In genomic region chr2:124467429-124467828, GRCm38 (mm10) we compare ENCODE assay signal across 22 mouse cellular contexts.
DNase-seq lines count a peak whose midpoint lies in the region; ATAC-seq and TF ChIP-seq lines count a peak whose summit lies in the region.
"Had no signal": no experiment of that assay in that cellular context is flagged by ENCODE, and none has a peak within 500 bp of the region (broad histone marks: within the 10 kb centered on the region; RNA-seq: fewer than 3 reads in every experiment).

No protein-coding gene starts in this region.

- no peak for TF ChIP-seq EP300 in stomach, postnatal 0 days (optimal IDR thresholded peaks at IDR 0.05)

- no peak overlapping the region for H3K4me3 ChIP-seq in intestine, embryonic 14.5 days (ENCODE audit: low read depth, low read length)
- H3K4me3 ChIP-seq in intestine, postnatal 0 days (ENCODE audit: low read depth, low read length), result no peak overlapping the region
- no peak overlapping the region for H3K4me3 ChIP-seq in stomach, embryonic 14.5 days (ENCODE audit: low read depth, low read length)
- no peak overlapping the region for H3K4me3 ChIP-seq in stomach, postnatal 0 days (ENCODE audit: low read depth, low read length)
- H3K4me3 ChIP-seq in stomach, embryonic 16.5 days (replicated peaks; ENCODE audit: low read length), result no peak overlapping the region
- H3K4me3 ChIP-seq: embryonic facial prominence, embryonic 15.5 days; forebrain, embryonic 10.5 days; midbrain, embryonic 13.5 days; myocyte; neural tube, embryonic 15.5 days had no signal

- H3K27ac ChIP-seq in intestine, embryonic 14.5 days (ENCODE audit: low read depth), result peak overlapping the region; percentile 66
- H3K27ac ChIP-seq in intestine, postnatal 0 days (ENCODE audit: low read depth, low read length), result no peak overlapping the region
- H3K27ac ChIP-seq in stomach, embryonic 14.5 days (ENCODE audit: low read length), result peak overlapping the region; percentile 74
- no peak overlapping the region for H3K27ac ChIP-seq in stomach, postnatal 0 days (replicated peaks)
- peak overlapping the region; percentile 44 for H3K27ac ChIP-seq in stomach, embryonic 16.5 days (ENCODE audit: low read length)
- H3K27ac ChIP-seq: embryonic facial prominence, embryonic 15.5 days; forebrain, embryonic 10.5 days; midbrain, embryonic 13.5 days; neural tube, embryonic 15.5 days had no signal

- H3K9me3 ChIP-seq in intestine, embryonic 14.5 days (ENCODE audit: control insufficient read depth, low read length), result no peaks in the 10 kb centered on the region
- H3K9me3 ChIP-seq in intestine, postnatal 0 days (ENCODE audit: control insufficient read depth), result no peaks in the 10 kb centered on the region
- H3K9me3 ChIP-seq in stomach, embryonic 14.5 days (ENCODE audit: control insufficient read depth, low read depth, low read length), result no peaks in the 10 kb centered on the region
- no peaks in the 10 kb centered on the region for H3K9me3 ChIP-seq in stomach, postnatal 0 days (ENCODE audit: control insufficient read depth, low read length)
- no peaks in the 10 kb centered on the region for H3K9me3 ChIP-seq in stomach, embryonic 16.5 days (replicated peaks; ENCODE audit: control insufficient read depth, low read length)
- H3K9me3 ChIP-seq: embryonic facial prominence, embryonic 15.5 days; forebrain, embryonic 10.5 days; midbrain, embryonic 13.5 days; neural tube, embryonic 15.5 days had no signal

- no peak for TF ChIP-seq CTCF in intestine, postnatal 0 days (IDR thresholded peaks at IDR 0.05; ENCODE audit: low read depth)
- TF ChIP-seq CTCF in stomach, postnatal 0 days (IDR thresholded peaks at IDR 0.05; ENCODE audit: low read depth), result no peak

- no peaks in the 10 kb centered on the region for H3K36me3 ChIP-seq in intestine, embryonic 14.5 days (ENCODE audit: control insufficient read depth, insufficient read depth, low read length)
- H3K36me3 ChIP-seq in intestine, postnatal 0 days (ENCODE audit: control insufficient read depth, insufficient read depth), result no peaks in the 10 kb centered on the region
- no peaks in the 10 kb centered on the region for H3K36me3 ChIP-seq in stomach, embryonic 14.5 days (ENCODE audit: control insufficient read depth, insufficient read depth, low read length)
- H3K36me3 ChIP-seq in stomach, postnatal 0 days (ENCODE audit: control insufficient read depth, insufficient read depth, low read length), result no peaks in the 10 kb centered on the region
- H3K36me3 ChIP-seq in stomach, embryonic 16.5 days (ENCODE audit: control insufficient read depth, insufficient read depth, low read length), result no peaks in the 10 kb centered on the region
- H3K36me3 ChIP-seq: embryonic facial prominence, embryonic 15.5 days; forebrain, embryonic 10.5 days; midbrain, embryonic 13.5 days; neural tube, embryonic 15.5 days had no signal

- peak; percentile 44; the same call in 1 of the 2 replicates for ATAC-seq in intestine, embryonic 14.5 days (replicated peaks; ENCODE audit: low FRiP score, low TSS enrichment, low read depth)
- ATAC-seq in intestine, postnatal 0 days, result no peak
- peak; percentile 64; the same call in 1 of the 2 replicates for ATAC-seq in stomach, embryonic 14.5 days (ENCODE audit: insufficient number of reproducible peaks, insufficient read depth, low FRiP score, low read depth)
- ATAC-seq in stomach, postnatal 0 days (ENCODE audit: low FRiP score, low TSS enrichment), result no peak
- no peak for ATAC-seq in stomach, embryonic 16.5 days (ENCODE audit: insufficient read depth, low FRiP score)
- ATAC-seq: inflammation-experienced regulatory T-cells, adult 6 months; liver, postnatal 0 days; midbrain, embryonic 13.5 days had no signal

- no peaks in the 10 kb centered on the region for H3K27me3 ChIP-seq in intestine, embryonic 14.5 days (replicated peaks; ENCODE audit: control insufficient read depth, insufficient read depth, low read length)
- H3K27me3 ChIP-seq in intestine, postnatal 0 days (replicated peaks; ENCODE audit: control insufficient read depth, insufficient read depth, low read length), result no peaks in the 10 kb centered on the region
- H3K27me3 ChIP-seq in stomach, embryonic 14.5 days (ENCODE audit: control insufficient read depth, insufficient read depth, low read length), result no peaks in the 10 kb centered on the region
- no peaks in the 10 kb centered on the region for H3K27me3 ChIP-seq in stomach, postnatal 0 days (ENCODE audit: control insufficient read depth, insufficient read depth, low read length)
- no peaks in the 10 kb centered on the region for H3K27me3 ChIP-seq in stomach, embryonic 16.5 days (ENCODE audit: control insufficient read depth, insufficient read depth, low read length)
- H3K27me3 ChIP-seq: CH12.LX; embryonic facial prominence, embryonic 15.5 days; neural tube, embryonic 15.5 days had no signal

- DNase-seq in cerebellum, postnatal 14 days, result peak; percentile 28 to 49
- no peak for DNase-seq in cerebellum, postnatal 4 days (ENCODE audit: low spot score in 2 of 2)
- no peak for DNase-seq in intestine, embryonic 14.5 days (ENCODE audit: low spot score)
- no peak for DNase-seq in stomach, postnatal 0 days (ENCODE audit: low spot score)
- no peak for DNase-seq in frontal cortex, postnatal 10 days (ENCODE audit: low spot score in 2 of 2)
- DNase-seq: adrenal gland, postnatal 14 days; cerebellum, adult 2 months; embryo, embryonic 11 days; gastrocnemius, postnatal 10 days; liver; liver, postnatal 0 days; retina, postnatal 1 day had no signal

- H3K4me1 ChIP-seq in intestine, embryonic 14.5 days (replicated peaks; ENCODE audit: control insufficient read depth, insufficient read depth, low read length), result peaks cover 43% of the 10 kb centered on the region
- H3K4me1 ChIP-seq in intestine, postnatal 0 days (replicated peaks; ENCODE audit: control insufficient read depth, insufficient read depth, low read length), result no peaks in the 10 kb centered on the region; the same call in 1 of the 2 replicates
- peaks cover 14% of the 10 kb centered on the region for H3K4me1 ChIP-seq in stomach, embryonic 14.5 days (ENCODE audit: control insufficient read depth, insufficient read depth, low read length)
- no peaks in the 10 kb centered on the region; the same call in 1 of the 2 replicates for H3K4me1 ChIP-seq in stomach, postnatal 0 days (replicated peaks; ENCODE audit: control insufficient read depth, insufficient read depth)
- H3K4me1 ChIP-seq in stomach, embryonic 16.5 days (ENCODE audit: control insufficient read depth, insufficient read depth, low read length), result peaks cover 5% of the 10 kb centered on the region; the same call in 1 of the 2 replicates

- 21% methylated on average over 1 of the region's 1 CpGs for WGBS in intestine, embryonic 14.5 days
- WGBS in intestine, postnatal 0 days, result 62% methylated on average over 1 of the region's 1 CpGs
- WGBS in stomach, embryonic 14.5 days, result 45% methylated on average over 1 of the region's 1 CpGs
- WGBS in stomach, postnatal 0 days, result 50% methylated on average over 1 of the region's 1 CpGs
- WGBS in stomach, embryonic 16.5 days, result 33% methylated on average over 1 of the region's 1 CpGs

- no peak overlapping the region for H3K9ac ChIP-seq in intestine, embryonic 14.5 days (ENCODE audit: low read length)
- no peak overlapping the region for H3K9ac ChIP-seq in intestine, postnatal 0 days (ENCODE audit: low read depth, low read length)
- H3K9ac ChIP-seq in stomach, embryonic 14.5 days (replicated peaks; ENCODE audit: low read depth, low read length), result no peak overlapping the region
- H3K9ac ChIP-seq in stomach, postnatal 0 days (ENCODE audit: low read length), result no peak overlapping the region
- H3K9ac ChIP-seq in stomach, embryonic 16.5 days (ENCODE audit: low read length), result no peak overlapping the region
- H3K9ac ChIP-seq: embryonic facial prominence, embryonic 15.5 days; liver, postnatal 0 days; midbrain, embryonic 13.5 days; neural tube, embryonic 15.5 days had no signal

- peak overlapping the region; percentile 6; the same call in 1 of the 2 replicates for H3K4me2 ChIP-seq in intestine, embryonic 14.5 days (ENCODE audit: low read length)
- H3K4me2 ChIP-seq in intestine, postnatal 0 days (replicated peaks; ENCODE audit: low read depth), result no peak overlapping the region
- H3K4me2 ChIP-seq in stomach, embryonic 14.5 days (replicated peaks; ENCODE audit: low read depth, low read length), result no peak overlapping the region
- H3K4me2 ChIP-seq in stomach, postnatal 0 days (replicated peaks; ENCODE audit: low read depth), result no peak overlapping the region
- no peak overlapping the region for H3K4me2 ChIP-seq in stomach, embryonic 16.5 days (ENCODE audit: low read depth, low read length)
- H3K4me2 ChIP-seq: embryonic facial prominence, embryonic 15.5 days; midbrain, embryonic 13.5 days; neural tube, embryonic 15.5 days had no signal

Comparison
In these comparisons a context has a peak if more than half of its experiments do, and no peak if none do; other contexts are left out.
1. DNase-seq: peak in cerebellum, postnatal 14 days (2 of 2); none in cerebellum, postnatal 4 days (0 of 2), intestine, embryonic 14.5 days (single experiment), stomach, postnatal 0 days (single experiment) and frontal cortex, postnatal 10 days (0 of 2).
2. ATAC-seq: peak in intestine, embryonic 14.5 days (single experiment) and stomach, embryonic 14.5 days (single experiment); none in intestine, postnatal 0 days (single experiment), stomach, postnatal 0 days (single experiment) and stomach, embryonic 16.5 days (single experiment).
3. H3K27ac ChIP-seq: peak in intestine, embryonic 14.5 days (single experiment), stomach, embryonic 14.5 days (single experiment) and stomach, embryonic 16.5 days (single experiment); none in intestine, postnatal 0 days (single experiment) and stomach, postnatal 0 days (single experiment).